Mouse (Mus musculus) urinary bladder, adult 2 months (tissue): ENCODE results near the gene Cst6. TPM values are rescaled to one million over a fixed set of nuclear protein-coding genes. Genes with fewer than 3 reads are reported as not detected.

Source experiments
- polyA plus RNA-seq: library from polyadenylated mRNA; depleted of rRNA; stranded (reverse); fragments of >200 nt; gene quantifications from 2 replicates; pipeline ENCODE4 v1.2.3, GENCODE M21; 2012; rRNA removed

Gene Cst6
- polyA plus RNA-seq, 1 experiment: 3.6 TPM

Other genes with a start within 250 kb of the Cst6 start
- 148 and 154 TPM in 2 replicates for gene Rab1b, start 242.5 kb downstream of the Cst6 start, polyA plus RNA-seq
- 28.0 and 30.5 TPM in 2 replicates for gene Klc2, start 231.0 kb downstream of the Cst6 start, polyA plus RNA-seq
- gene Pacs1, start 76.5 kb downstream of the Cst6 start, polyA plus RNA-seq: 16.3 and 22.6 TPM in 2 replicates
- 97.3 and 108 TPM in 2 replicates for gene Sf3b2, start 54.1 kb downstream of the Cst6 start, polyA plus RNA-seq
- 0.03 and 0.04 TPM in 2 replicates for gene Gal3st3, start 51.2 kb downstream of the Cst6 start, polyA plus RNA-seq
- gene Catsper1, start 13.8 kb downstream of the Cst6 start, polyA plus RNA-seq: not detected in 2 replicates
- gene Eif1ad, start 17.2 kb upstream of the Cst6 start, polyA plus RNA-seq: 24.4 and 26.8 TPM in 2 replicates
- 125 and 147 TPM in 2 replicates for gene Banf1, start 17.6 kb upstream of the Cst6 start, polyA plus RNA-seq
- gene Sart1, start 39.1 kb upstream of the Cst6 start, polyA plus RNA-seq: 36.7 and 51.4 TPM in 2 replicates
- gene Tsga10ip, start 53.0 kb upstream of the Cst6 start, polyA plus RNA-seq: not detected in 2 replicates
- gene Drap1, start 75.4 kb upstream of the Cst6 start, polyA plus RNA-seq: 228 and 236 TPM in 2 replicates
- 65.3 and 68.9 TPM in 2 replicates for gene AI837181, start 75.6 kb upstream of the Cst6 start, polyA plus RNA-seq
- 0.07 TPM in 1 of 2 replicates, not detected in the other for gene Fosl1, start 98.0 kb upstream of the Cst6 start, polyA plus RNA-seq
- 11.3 and 15.1 TPM in 2 replicates for gene Ccdc85b, start 108.3 kb upstream of the Cst6 start, polyA plus RNA-seq
- gene Fibp, start 111.0 kb upstream of the Cst6 start, polyA plus RNA-seq: 95.7 and 122 TPM in 2 replicates
- gene Ctsw, start 118.9 kb upstream of the Cst6 start, polyA plus RNA-seq: 2.6 and 4.0 TPM in 2 replicates
- 77.3 and 86.8 TPM in 2 replicates for gene Efemp2, start 124.4 kb upstream of the Cst6 start, polyA plus RNA-seq
- 23.3 and 32.8 TPM in 2 replicates for gene Mus81, start 138.8 kb upstream of the Cst6 start, polyA plus RNA-seq
- 669 and 714 TPM in 2 replicates for gene Cfl1, start 140.9 kb upstream of the Cst6 start, polyA plus RNA-seq
- 1.5 and 2.2 TPM in 2 replicates for gene 1700020D05Rik, start 154.2 kb upstream of the Cst6 start, polyA plus RNA-seq
- gene Snx32, start 161.0 kb upstream of the Cst6 start, polyA plus RNA-seq: 33.0 and 37.7 TPM in 2 replicates
- gene Ovol1, start 211.1 kb upstream of the Cst6 start, polyA plus RNA-seq: 4.7 and 5.1 TPM in 2 replicates
- 4.8 and 7.1 TPM in 2 replicates for gene Ap5b1, start 218.5 kb upstream of the Cst6 start, polyA plus RNA-seq